Mouse (Mus musculus) CD4-positive, CD25-positive, alpha-beta regulatory T cell (primary cell): ENCODE measurements around the gene Fpr-rs3. TPM values are rescaled to one million over a fixed set of nuclear protein-coding genes. Genes with fewer than 3 reads are reported as not detected.

Experiments used
- polyA plus RNA-seq: library from polyadenylated mRNA; unstranded; fragments of 100-300 nt; shearing (Covaris generic); gene quantifications from one replicate; pipeline ENCODE4 v1.2.1, GENCODE M21; 2017

Fpr-rs3 gene
- polyA plus RNA-seq = not detected

GRCm38 (mm10) chr17:20624777-20625176, at the start of gene Fpr-rs3:
Fpr-rs3 (minus strand) TSS chr17:20624877.

GRCm38 (mm10) chr17:20596323-20596722, 28.4 kb downstream of the Fpr-rs3 start, which contains the start of gene Vmn2r110:
Vmn2r110 (minus strand) TSS chr17:20596423.

Other genes with a start within 250 kb of the Fpr-rs3 start
- not detected for gene Vmn1r224, start 210.7 kb downstream of the Fpr-rs3 start, polyA plus RNA-seq
- not detected for gene Vmn2r108, start 143.5 kb downstream of the Fpr-rs3 start, polyA plus RNA-seq
- not detected for gene Vmn1r225, start 126.7 kb downstream of the Fpr-rs3 start, polyA plus RNA-seq
- gene Vmn2r109, start 60.1 kb downstream of the Fpr-rs3 start, polyA plus RNA-seq = not detected
- 0.02 TPM for gene Vmn2r110, start 28.5 kb downstream of the Fpr-rs3 start, polyA plus RNA-seq
- not detected for gene Vmn1r226, start 58.0 kb upstream of the Fpr-rs3 start, polyA plus RNA-seq
- not detected for gene Vmn1r227, start 105.0 kb upstream of the Fpr-rs3 start, polyA plus RNA-seq
- not detected for gene Vmn1r228, start 161.3 kb upstream of the Fpr-rs3 start, polyA plus RNA-seq
- gene Vmn1r229, start 186.7 kb upstream of the Fpr-rs3 start, polyA plus RNA-seq = 0.02 TPM
- gene Vmn1r230, start 215.6 kb upstream of the Fpr-rs3 start, polyA plus RNA-seq = not detected